Mouse (Mus musculus) heart, embryonic 11.5 days (tissue): ENCODE measurements at regions not wholly inside any gene's neighbourhood (a gene's known extent, or its start where the extent isn't known, plus 50 kb on each side); places are given as distances from the start of the nearest gene placed in this dataset.
"Not testable (repeated sequence)": the region's sequence is repeated elsewhere in the genome, so short reads cannot be mapped to it uniquely, and the experiment has no call there.

Source experiments
- ATAC-seq: fragments of 200-750 bp; cut with Nextera tagmentation; replicated peaks from 2 replicates; pipeline ENCODE4 v1.8.0; 2017; ENCODE audit warnings: moderate library complexity; ENCODE audit not compliant: insufficient number of reproducible peaks, low FRiP score, low TSS enrichment
- H3K27ac ChIP-seq: fragments of 300-500 bp; sonication (generic); 2 replicates; pipeline ENCODE4 v1.5.1; 2014; ENCODE audit warnings: mild to moderate bottlenecking, low read depth, low read length
- H3K27me3 ChIP-seq: fragments of 300-500 bp; sonication (generic); 2 replicates; pipeline ENCODE4 v1.6.1; 2014; ENCODE audit warnings: mild to moderate bottlenecking, low read length, mixed read lengths; ENCODE audit not compliant: control insufficient read depth, insufficient read depth
- H3K36me3 ChIP-seq: fragments of 300-500 bp; sonication (generic); 2 replicates; pipeline ENCODE4 v1.6.1; 2014; ENCODE audit warnings: mild to moderate bottlenecking, low read length, moderate library complexity, mixed read lengths; ENCODE audit not compliant: control insufficient read depth, insufficient read depth
- H3K4me1 ChIP-seq: fragments of 300-500 bp; sonication (generic); 2 replicates; pipeline ENCODE4 v1.6.1; 2014; ENCODE audit warnings: low read length; ENCODE audit not compliant: control insufficient read depth, insufficient read depth
- H3K4me2 ChIP-seq: fragments of 300-500 bp; sonication (generic); 2 replicates; pipeline ENCODE4 v1.6.1; 2014; ENCODE audit warnings: mild to moderate bottlenecking, moderate library complexity
- H3K4me3 ChIP-seq: fragments of 300-500 bp; sonication (generic); 2 replicates; pipeline ENCODE4 v1.5.1; 2014; ENCODE audit warnings: low read depth, low read length
- H3K9ac ChIP-seq: fragments of 300-500 bp; sonication (generic); 2 replicates; pipeline ENCODE4 v1.6.1; 2014; ENCODE audit warnings: mild to moderate bottlenecking, low read depth, low read length, moderate library complexity
- H3K9me3 ChIP-seq: fragments of 300-500 bp; sonication (generic); replicated peaks from 2 replicates; pipeline ENCODE4 v1.6.1; 2016; ENCODE audit warnings: low read length; ENCODE audit not compliant: control insufficient read depth
- WGBS: fragments of 180-500 bp; shearing (Covaris S2); extraction: QIAGEN DNeasy Blood & Tissue Kit; methylation state at CpG from one replicate; pipeline ENCODE4 v1.1.7; 2014; ENCODE audit not compliant: insufficient replicate concordance; 5-methylcytosine and 5-hydroxymethylcytosine counted together

- no peak for ATAC-seq
- H3K4me1 ChIP-seq, result no peaks in the 10 kb centered on the region
- H3K4me2 ChIP-seq, result no peak overlapping the region
- no peaks in the 10 kb centered on the region for H3K9me3 ChIP-seq
- H3K9ac ChIP-seq, result no peak overlapping the region
- WGBS, result 69% methylated on average over 2 of the region's 2 CpGs
- H3K36me3 ChIP-seq, result no peaks in the 10 kb centered on the region
- H3K4me3 ChIP-seq, result no peak overlapping the region
- no peaks in the 10 kb centered on the region for H3K27me3 ChIP-seq
- H3K27ac ChIP-seq, result no peak overlapping the region
Observed at GRCm38 (mm10) chr13:5179552-5179951, 570.6 kb upstream of the Akr1e1 start.

- ATAC-seq, H3K36me3 ChIP-seq, H3K27me3 ChIP-seq, H3K9ac ChIP-seq, H3K27ac ChIP-seq, H3K4me1 ChIP-seq, H3K9me3 ChIP-seq, H3K4me3 ChIP-seq, H3K4me2 ChIP-seq: not testable (repeated sequence)
- WGBS, result 53% methylated on average over 1 of the region's 1 CpGs
Observed at GRCm38 (mm10) chr13:5185237-5185800, 576.3 kb upstream of the Akr1e1 start.

DNA sequence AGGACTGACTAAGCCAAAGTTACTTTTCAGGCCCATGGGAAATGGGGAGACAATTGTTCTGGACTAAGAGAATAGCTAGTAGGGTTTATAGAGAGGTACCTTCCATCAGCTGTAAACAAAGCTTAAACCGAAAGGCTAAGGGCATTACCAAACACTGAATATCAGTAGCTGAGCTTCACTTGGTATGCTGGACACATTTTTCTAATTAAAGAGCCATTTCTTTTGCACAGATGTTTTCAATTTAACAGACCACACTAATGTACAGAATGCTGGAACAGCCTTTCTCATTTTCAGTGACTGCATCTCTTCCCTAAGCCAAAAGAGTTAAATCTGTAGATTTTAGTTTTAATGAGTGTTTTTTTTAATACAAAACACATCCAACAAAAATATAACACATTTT is 593.8 kb upstream of the Akr1e1 start:
- 65% methylated on average over 1 of the region's 1 CpGs for WGBS
- Histone ChIP-seq H3K4me2 (no peak overlapping the region), H3K27me3 (no peaks in the 10 kb centered on the region), H3K36me3 (no peaks in the 10 kb centered on the region), H3K9me3 (no peaks in the 10 kb centered on the region), H3K9ac (no peak overlapping the region), H3K27ac (no peak overlapping the region), H3K4me3 (no peak overlapping the region), H3K4me1 (no peaks in the 10 kb centered on the region)
- no peak for ATAC-seq

- no peak for ATAC-seq
- no peak overlapping the region for H3K9ac ChIP-seq
- no peaks in the 10 kb centered on the region for H3K9me3 ChIP-seq
- WGBS, result 56% methylated on average over 2 of the region's 2 CpGs
- no peaks in the 10 kb centered on the region for H3K4me1 ChIP-seq
- H3K27me3 ChIP-seq, result no peaks in the 10 kb centered on the region
- no peaks in the 10 kb centered on the region for H3K36me3 ChIP-seq
- H3K27ac ChIP-seq, result no peak overlapping the region
- H3K4me3 ChIP-seq, result no peak overlapping the region
- H3K4me2 ChIP-seq, result no peak overlapping the region
Observed at GRCm38 (mm10) chr13:5204143-5204542, 595.2 kb upstream of the Akr1e1 start.

DNA sequence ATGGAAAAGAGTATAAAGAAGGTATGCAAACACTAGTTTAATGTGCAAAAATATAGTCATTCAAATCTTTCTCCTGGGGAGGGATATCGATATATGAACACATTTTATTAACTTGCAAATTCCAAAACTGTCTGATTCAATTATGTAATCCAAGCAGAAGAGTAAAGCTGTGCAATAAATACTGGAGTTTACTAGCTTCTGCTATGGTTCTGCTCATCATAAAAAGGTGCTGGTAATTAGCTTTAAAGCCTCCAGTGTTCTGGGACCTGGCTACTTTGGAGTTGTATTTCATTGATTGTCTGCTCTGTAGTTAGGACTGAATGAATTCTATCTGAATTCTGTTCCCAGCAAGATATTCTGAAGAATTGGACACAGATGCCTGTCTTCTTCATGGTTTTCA is 602.7 kb upstream of the Akr1e1 start:
- no peaks in the 10 kb centered on the region for H3K9me3 ChIP-seq
- H3K9ac ChIP-seq, result no peak overlapping the region
- H3K27ac ChIP-seq, result no peak overlapping the region
- H3K27me3 ChIP-seq, result no peaks in the 10 kb centered on the region
- no peak overlapping the region for H3K4me2 ChIP-seq
- no peak overlapping the region for H3K4me3 ChIP-seq
- WGBS, result 77% methylated on average over 1 of the region's 1 CpGs
- no peaks in the 10 kb centered on the region for H3K36me3 ChIP-seq
- no peaks in the 10 kb centered on the region for H3K4me1 ChIP-seq
- no peak for ATAC-seq

DNA sequence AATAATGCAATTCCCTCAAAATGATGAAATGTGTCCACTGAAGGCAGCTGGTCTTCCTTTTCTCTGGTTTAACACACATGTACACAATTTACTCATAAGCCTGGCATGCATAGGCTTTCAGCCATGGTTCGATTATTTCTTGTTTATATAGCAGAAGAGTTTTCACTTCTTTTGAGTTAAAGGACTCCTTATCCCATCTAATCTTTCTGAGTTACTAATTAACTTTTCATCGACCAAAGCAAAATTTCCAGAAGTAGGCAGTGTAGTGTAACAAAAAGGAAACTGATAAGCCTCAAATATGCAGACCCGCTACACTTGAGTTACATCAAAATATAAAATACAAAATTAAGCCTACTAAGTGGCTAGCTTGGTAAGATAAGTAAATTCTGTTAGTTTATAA is 620.5 kb upstream of the Akr1e1 start:
- ATAC-seq, result no peak
- no peaks in the 10 kb centered on the region for H3K27me3 ChIP-seq
- H3K36me3 ChIP-seq, result no peaks in the 10 kb centered on the region
- no peak overlapping the region for H3K4me3 ChIP-seq
- H3K4me1 ChIP-seq, result no peaks in the 10 kb centered on the region
- no peak overlapping the region for H3K9ac ChIP-seq
- H3K4me2 ChIP-seq, result no peak overlapping the region
- H3K27ac ChIP-seq, result no peak overlapping the region
- WGBS, result 74% methylated on average over 3 of the region's 3 CpGs
- no peaks in the 10 kb centered on the region for H3K9me3 ChIP-seq

DNA sequence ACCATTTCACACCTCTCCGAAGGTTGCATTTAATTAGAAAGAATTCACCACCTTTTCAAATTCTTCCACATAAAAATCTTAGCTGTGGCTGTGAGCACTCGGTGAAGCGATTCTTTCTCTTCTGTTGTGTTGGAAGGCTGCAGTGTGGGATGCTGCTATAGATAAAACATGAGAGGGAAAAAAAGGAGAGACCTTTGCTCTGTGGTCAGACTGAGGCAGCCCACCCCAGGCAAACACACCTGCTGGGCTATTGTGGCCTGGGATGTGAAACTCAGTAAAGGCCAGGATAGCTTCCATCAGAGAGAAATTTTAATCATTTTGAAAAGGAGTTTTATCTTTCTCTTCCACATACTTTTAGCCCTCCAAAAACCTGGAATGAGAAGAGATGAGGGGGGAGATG is 625.3 kb upstream of the Akr1e1 start:
- Histone ChIP-seq H3K4me3 (no peak overlapping the region), H3K27ac (no peak overlapping the region), H3K4me2 (no peak overlapping the region), H3K27me3 (no peaks in the 10 kb centered on the region), H3K9me3 (no peaks in the 10 kb centered on the region), H3K36me3 (no peaks in the 10 kb centered on the region), H3K9ac (no peak overlapping the region), H3K4me1 (no peaks in the 10 kb centered on the region)
- WGBS, result 76% methylated on average over 3 of the region's 3 CpGs
- no peak for ATAC-seq

DNA sequence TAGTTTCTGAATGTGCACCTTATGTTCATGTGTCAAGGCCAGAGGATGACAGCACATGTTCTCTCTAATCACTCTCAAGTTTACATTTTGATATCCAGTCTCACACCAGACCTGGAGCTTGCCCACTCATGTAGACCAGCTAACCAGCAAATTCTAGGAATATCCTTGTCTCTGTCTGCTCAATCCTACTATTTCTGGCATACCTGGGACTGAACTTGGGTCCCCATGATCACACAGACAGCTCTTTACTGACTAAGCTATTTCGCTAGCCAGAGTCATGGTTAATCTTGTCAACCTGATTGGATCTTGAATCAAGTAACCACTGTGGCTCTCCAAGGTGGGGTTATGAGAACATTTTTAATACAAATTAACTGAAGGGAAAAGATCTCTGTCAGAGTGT is 625.9 kb upstream of the Klf6 start:
- ATAC-seq, result no peak
- WGBS, result 89% methylated on average over 1 of the region's 1 CpGs
- no peaks in the 10 kb centered on the region for H3K4me1 ChIP-seq
- no peaks in the 10 kb centered on the region for H3K27me3 ChIP-seq
- no peak overlapping the region for H3K4me2 ChIP-seq
- H3K36me3 ChIP-seq, result no peaks in the 10 kb centered on the region
- H3K9me3 ChIP-seq, result no peaks in the 10 kb centered on the region
- no peak overlapping the region for H3K27ac ChIP-seq
- no peak overlapping the region for H3K9ac ChIP-seq
- no peak overlapping the region for H3K4me3 ChIP-seq

DNA sequence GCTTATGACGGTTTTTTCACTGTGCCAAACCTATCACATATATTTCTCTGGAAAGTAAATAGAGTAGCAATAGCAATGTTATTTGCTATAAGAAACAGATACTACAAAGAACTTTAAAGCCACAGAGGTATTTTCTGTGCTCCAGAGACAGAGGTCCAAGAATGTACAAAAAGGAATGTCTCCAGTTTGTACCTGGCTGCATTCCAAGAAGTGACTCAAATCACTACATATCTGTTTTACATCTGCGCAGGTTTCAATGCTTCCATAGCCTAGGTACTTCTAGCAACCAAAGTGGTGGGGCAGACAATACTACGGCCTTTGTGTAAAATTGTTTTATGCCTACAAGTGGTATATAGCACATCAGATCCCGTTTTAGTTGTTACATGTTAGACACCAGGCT is 620.7 kb upstream of the Klf6 start:
- H3K27me3 ChIP-seq, result no peaks in the 10 kb centered on the region
- H3K9ac ChIP-seq, result no peak overlapping the region
- 76% methylated on average over 4 of the region's 4 CpGs for WGBS
- no peak overlapping the region for H3K4me2 ChIP-seq
- no peak for ATAC-seq
- H3K4me3 ChIP-seq, result no peak overlapping the region
- H3K36me3 ChIP-seq, result no peaks in the 10 kb centered on the region
- H3K27ac ChIP-seq, result no peak overlapping the region
- no peaks in the 10 kb centered on the region for H3K9me3 ChIP-seq
- H3K4me1 ChIP-seq, result no peaks in the 10 kb centered on the region
